Mouse (Mus musculus): ENCODE data around the gene Sik1. TPM values are rescaled to one million over a fixed set of nuclear protein-coding genes. Genes with fewer than 3 reads are reported as not detected.

Sik1 gene
- polyA plus RNA-seq, 1 experiment: 19.8 TPM

GRCm38 (mm10) chr17:31875326-31875930, 19.8 kb upstream of the Sik1 start:
- no peak for DNase-seq (ENCODE audit: low read depth)

- no peak for DNase-seq (ENCODE audit: low read depth)
These were observed 19.1 kb upstream of the Sik1 start for GRCm38 (mm10) chr17:31874691-31875090.

- no peak for DNase-seq (ENCODE audit: low read depth)
These were observed 18.4 kb upstream of the Sik1 start for GRCm38 (mm10) chr17:31873973-31874372.

DNA sequence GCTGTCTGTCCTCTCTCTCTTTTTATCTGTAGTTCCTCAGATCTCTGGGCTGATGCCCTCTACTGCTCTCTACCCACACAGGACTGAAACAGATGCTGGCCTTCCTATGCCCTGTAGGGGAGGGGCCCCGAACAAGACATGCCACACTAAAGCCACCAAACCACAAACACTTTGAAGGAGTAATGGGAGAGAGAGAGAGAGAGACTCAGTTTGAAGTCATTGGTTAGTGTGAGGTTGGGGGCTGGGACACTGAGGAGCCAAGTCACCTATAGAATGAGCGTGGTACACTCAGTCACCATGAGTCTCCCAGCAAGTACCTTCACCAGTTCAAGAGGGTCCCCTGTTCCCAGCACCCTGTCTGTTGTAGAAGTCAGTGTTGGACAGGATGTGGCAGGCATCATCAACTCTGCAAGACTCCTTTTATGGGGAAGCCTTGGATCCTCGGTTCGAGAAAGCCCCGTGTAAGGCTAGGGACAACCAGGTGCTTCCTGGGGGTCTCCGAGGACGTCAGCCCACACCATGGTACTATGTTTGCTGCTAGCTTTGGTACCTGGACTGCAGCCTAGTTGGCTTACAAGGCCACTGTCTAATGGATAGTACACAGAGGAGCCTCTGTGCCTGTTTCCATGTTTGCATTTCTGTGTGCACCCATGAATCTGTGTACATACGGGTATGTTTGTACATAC, 17.7 kb upstream of the Sik1 start:
- no peak for DNase-seq (ENCODE audit: low read depth)

GRCm38 (mm10) chr17:31872826-31873165, 17.2 kb upstream of the Sik1 start:
- no peak for DNase-seq (ENCODE audit: low read depth)

DNA sequence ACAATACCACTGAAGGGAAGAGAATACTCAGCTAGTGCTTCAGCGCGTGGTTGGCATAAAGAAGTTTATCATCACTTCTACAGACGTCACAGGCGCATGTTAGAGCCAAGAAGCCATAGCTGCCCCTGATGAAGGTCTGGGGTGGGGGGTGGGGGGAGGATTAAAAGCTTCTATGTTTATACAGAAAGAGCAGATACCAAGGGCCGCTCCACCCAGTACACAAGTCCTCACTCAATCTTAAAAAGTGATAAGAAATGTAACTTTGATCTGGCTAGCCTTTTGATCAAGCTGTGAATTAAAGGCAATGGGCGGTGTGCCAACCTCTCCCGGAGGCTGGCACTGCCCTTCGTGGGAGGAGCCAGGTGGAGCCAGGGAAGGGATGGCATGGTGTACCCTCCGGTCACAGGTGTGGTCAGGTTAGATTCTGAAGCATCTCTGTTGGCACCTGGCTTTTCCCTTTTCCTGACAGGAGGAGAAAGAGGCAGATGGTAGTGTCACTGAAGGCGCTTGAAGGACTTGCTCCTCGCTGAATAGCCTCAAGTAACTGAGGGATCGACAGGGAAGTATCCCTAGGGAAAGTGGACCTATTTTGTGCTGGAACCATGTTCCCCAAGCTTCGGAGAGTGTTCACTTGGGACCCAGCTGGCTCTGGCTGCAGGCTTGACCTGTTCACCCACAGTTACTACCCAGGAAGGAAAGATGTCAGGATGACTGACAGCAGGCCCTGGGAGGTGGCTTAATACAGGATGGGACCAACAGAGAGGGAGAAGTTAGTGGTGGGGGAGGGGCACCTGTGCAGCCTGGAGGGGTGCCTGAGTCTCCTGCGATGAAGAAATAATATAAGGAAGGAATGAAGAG, 16.6 kb upstream of the Sik1 start:
- DNase-seq (ENCODE audit: low read depth): no peak

- no peak for DNase-seq (ENCODE audit: low read depth)
These were observed 15.4 kb upstream of the Sik1 start for GRCm38 (mm10) chr17:31870931-31871421.

GRCm38 (mm10) chr17:31870446-31870845, 14.8 kb upstream of the Sik1 start:
- no peak for DNase-seq (ENCODE audit: low read depth)

GRCm38 (mm10) chr17:31868076-31868475, 12.5 kb upstream of the Sik1 start:
- no peak for DNase-seq (ENCODE audit: low read depth)

GRCm38 (mm10) chr17:31867061-31867460, 11.5 kb upstream of the Sik1 start:
- DNase-seq (ENCODE audit: low read depth): no peak

DNA sequence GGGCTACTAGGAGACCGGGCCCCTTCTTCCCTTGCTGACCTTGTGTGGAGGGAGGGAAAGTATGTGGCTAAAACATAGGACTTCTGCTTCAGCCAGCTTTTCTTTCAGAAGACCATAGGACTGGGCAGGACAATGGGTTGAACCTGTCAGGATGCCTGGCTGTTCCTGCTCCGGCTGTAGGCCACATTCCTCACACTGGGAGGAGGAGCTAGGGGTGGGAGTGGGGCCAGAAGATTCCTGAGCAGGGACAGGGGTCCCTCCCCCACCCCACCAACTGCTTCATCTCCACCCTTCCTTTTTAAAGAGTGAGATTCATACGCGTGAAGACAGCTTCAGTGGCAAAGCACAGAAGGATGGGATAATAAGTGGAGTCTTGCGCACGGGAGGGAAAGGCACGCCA, 10.0 kb upstream of the Sik1 start:
- DNase-seq (ENCODE audit: low read depth): no peak

DNA sequence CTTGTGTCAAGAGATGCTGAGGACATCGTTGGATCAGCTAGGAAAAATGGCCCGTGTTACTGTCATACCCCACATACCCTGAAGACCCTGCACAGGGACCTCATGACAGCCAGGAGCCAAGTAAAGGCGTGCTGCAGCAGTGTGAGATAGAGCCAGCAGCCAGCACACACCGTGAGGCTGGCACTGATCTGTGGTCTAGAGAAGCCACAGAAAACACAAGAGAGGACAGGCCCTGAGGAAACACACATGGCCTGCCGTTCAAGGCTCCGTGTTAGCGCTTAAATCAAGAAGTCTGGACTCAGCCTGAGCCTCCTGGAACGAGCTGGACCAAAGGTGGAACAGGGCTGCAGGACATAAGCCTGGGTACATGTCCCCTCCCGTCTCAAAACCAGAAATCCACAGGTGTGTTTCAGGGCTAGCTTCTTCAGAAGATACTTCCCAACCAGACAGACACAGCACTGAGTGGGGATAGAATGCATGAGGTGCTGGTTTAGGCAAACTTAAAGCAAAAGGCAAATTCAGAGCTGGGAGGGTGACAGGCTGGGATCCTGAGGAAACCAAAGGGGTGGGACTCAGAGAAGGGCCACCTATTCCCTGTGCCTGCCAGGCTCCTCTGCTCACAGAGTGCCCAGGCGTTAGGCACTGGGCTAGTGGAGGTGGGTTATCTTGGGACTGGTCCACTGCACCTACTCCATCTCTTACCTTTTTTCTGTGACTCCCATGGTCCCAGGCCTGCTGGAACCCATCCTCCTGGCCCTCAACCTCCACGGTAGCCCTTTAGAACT, 9.3 kb upstream of the Sik1 start:
- DNase-seq (ENCODE audit: low read depth): no peak

GRCm38 (mm10) chr17:31863151-31863815, 7.7 kb upstream of the Sik1 start:
- no peak for DNase-seq (ENCODE audit: low read depth)

- no peak for DNase-seq (ENCODE audit: low read depth)
These were observed 6.5 kb upstream of the Sik1 start for GRCm38 (mm10) chr17:31862136-31862535.

- no peak for DNase-seq (ENCODE audit: low read depth)
These were observed 6.1 kb upstream of the Sik1 start for GRCm38 (mm10) chr17:31861661-31862060.

DNA sequence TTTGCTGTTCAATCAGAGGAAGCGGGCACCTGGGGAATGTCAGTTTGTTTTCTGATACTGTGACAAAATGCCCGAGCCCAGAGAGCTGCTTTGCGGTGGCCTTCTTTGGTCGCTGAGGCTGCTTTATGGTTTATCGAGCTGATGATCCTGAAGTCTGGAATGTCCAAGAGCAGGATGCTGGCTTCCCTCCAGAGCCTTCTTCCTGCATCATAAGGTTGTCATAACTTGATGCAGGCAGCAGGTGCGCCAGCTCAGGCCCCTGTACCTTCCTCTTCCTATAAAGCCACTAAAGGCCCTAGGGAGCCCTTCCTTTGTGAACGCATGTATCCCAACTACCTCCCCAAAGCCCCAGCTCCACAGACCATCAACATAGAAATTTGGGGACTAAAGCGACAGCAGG, 5.3 kb upstream of the Sik1 start:
- DNase-seq (ENCODE audit: low read depth): no peak

DNA sequence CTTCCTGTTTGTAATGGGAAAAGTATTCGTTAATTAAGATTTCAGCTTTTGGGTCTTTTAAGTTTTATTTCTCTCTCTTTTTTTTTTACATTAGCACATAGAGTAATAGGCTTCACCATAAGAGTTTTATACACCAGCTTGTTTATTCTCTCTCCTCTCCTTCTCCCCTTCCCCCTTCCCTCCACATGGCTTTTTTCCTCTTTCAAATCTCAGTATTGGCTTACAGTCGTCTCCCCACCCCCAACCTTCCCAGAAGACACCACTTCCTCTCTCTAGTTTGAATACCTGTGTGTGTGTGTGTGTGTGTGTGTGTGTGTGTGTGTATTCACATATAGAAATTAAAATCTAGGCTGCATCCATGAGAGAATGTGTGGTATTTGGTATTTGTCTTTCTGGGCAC, 3.8 kb upstream of the Sik1 start:
- DNase-seq (ENCODE audit: low read depth): no peak

DNA sequence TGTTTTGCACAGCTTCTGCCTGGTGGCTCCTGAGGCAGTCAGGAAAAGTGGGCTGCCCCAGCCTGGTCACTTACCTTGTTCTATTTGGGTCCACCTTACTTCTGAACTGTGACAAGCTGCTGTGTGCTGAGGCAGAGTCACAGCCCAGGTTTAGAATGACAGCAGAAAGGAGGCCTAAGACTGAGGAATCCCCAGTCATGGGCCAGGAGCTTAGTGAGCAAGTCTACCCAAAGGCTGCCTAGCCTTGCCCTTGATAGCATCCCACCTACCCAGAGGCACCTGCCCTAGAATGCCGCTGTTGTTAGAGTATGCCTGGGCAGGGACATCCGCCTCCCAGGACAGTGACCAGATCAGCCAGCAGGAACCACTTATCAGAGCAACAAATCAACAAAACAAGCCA, 3.2 kb upstream of the Sik1 start:
- DNase-seq (ENCODE audit: low read depth): no peak

DNA sequence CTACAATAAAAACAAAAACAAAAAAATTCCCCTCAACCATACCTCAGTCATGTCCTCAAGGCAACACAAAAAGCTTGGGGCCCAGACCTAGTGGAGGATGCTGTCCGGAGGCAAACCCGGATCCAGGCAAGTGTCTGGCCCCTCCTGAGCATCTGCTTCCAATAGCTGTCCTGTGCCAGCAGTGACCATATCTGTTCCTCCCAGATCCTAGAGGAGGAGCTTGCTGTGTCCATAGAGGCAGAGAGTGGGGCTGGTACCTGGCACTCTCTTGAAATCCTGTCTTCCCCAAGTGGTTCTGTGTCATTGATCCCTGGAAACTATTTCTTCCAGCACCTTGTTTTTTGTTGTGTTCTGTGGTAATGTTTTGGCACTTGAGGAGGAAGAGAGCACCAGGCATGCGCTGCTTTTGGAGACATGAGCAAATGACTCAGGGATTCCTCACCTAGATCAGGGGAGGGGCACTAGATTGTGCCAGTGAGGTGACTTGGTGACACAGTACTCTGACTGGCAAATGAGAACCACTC, 2.4 kb upstream of the Sik1 start:
- DNase-seq (ENCODE audit: low read depth): no peak

DNA sequence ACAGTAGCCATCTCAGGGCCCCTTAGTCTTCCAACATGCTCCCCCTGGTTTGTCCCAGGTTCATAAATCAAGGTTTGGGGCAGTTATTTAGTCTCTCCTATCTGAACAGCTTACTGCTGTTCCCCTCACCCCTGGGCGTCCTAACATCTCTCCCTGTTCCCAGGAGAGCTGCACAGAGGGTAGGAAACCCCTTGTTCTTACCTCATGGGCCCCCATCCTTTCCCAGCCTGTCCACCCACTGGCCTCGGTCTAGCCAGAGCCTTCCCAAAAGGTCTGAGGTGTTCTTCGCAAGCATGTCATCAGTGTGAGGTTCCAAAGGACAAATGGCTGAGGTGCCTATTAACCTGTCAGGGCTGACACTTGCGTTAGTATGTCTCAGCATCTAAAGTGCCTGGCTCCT, 1.6 kb upstream of the Sik1 start:
- no peak for DNase-seq (ENCODE audit: low read depth)

DNA sequence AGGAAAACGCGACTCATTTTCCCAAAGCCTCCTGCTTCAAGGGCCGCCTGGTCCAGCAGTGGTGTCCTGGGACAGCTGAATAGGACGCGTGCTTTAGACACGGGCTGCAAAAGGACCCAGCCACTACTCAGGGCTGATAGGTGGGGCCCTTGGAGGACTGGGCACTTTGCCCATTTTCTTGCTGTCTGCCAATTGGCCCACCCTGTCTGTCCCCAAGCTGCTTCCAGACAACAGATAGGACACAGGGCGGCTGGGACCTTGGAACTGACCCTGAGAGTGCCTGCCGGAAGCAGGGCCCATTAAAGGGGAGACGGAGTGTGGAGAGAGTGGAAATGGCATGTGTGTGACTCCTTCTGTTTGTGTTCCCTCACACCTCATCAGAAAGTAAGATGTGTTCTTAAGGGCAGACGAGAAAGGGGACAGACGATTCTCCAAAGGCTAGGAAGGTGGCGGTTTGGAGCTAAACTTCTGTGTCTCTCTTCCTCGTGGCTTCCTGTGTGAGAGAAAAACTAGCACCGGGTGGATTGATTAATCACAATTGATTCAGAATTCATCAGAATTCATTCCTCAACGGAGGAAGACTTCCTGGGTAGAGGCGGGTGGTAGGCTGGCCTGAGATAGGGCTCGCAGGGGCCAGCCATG, 1.0 kb upstream of the Sik1 start:
- no peak for DNase-seq (ENCODE audit: low read depth)

Measured in gonadal fat pad, adult 2 months (tissue).